Mouse (Mus musculus) neural tube, embryonic 10.5 days (tissue): ENCODE data around the gene Ruvbl1.

Experiments
- DNase-seq: peaks from one replicate; pipeline ENCODE4 v3.0.0-alpha.2; 2017; ENCODE audit warnings: low spot score; ENCODE audit errors: extremely low spot score

The Ruvbl1 gene

GRCm38 (mm10) chr6:88465181-88465920 is at the start of gene Ruvbl1:
Gene Ruvbl1, plus strand, starts transcription at chr6:88465409.
- DNase-seq, result peak; percentile 89

DNA sequence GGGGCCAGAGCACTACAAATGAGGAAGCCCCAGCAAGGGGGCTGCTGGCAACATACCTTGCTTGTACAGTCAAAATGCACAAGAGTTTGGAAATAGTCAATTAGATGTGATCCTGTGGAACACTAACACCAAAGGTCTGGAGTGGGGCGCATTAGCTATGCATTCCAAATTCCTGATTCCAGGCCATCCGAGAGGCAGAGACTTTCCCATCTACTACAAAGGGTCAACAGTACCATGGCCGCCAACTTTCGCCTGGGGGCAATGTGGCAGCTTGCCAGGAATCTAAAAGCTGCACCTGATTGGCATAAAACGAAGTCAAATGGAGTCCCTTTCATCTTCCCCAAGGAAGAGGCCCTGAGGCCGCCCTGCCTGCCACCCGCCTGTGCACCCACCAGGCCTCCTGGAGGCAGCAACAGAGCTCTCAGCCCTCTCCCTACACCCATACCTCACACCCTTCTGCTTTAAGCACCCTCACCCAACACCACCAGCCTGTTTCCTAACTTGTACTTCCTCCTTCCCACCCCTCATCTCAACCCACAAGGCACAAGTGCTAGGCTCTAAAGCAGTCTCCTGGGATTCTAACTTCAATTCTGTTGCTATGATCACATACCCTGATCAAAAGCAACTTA is 49.0 kb upstream of the Ruvbl1 start:
- DNase-seq, result no peak

DNA sequence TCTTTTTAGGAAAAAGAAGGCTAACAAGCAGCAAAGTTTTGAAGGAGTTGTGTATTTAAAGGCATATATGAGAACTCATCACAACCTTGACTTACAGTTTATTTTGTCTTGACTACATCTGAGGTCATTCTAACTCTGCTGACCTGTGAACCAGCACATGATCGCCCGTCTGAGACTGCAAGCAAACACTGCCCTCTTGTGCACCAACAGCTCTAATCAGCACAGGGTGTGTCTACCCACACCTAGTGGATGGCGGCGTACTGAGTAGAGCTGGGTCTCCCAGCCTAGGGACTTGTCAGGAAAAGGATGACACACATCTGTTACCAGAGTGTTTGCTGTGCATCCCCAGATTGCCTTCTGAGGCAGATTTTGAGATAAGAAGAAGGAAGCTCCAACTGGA is 34.0 kb upstream of the Ruvbl1 start:
- no peak for DNase-seq

DNA sequence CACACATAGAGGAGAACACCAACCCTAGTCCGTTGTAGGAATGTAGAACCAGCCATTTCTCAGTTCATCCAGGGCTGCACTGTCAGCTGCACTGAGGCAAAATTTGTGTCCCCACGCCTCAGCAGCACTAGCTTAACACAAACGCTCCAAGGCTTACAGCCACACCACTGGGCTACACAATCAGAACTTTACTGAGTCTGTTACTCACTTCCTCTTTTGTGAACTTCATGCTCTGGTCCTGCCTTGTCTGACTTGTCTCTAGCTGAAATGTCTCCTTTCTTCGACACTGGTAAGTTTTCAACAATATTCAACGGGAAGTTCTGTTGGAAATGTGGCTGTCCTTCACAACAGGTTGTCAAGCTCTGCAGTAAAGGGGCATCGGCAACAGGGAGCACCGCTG is 29.6 kb upstream of the Ruvbl1 start:
- DNase-seq, result no peak

DNA sequence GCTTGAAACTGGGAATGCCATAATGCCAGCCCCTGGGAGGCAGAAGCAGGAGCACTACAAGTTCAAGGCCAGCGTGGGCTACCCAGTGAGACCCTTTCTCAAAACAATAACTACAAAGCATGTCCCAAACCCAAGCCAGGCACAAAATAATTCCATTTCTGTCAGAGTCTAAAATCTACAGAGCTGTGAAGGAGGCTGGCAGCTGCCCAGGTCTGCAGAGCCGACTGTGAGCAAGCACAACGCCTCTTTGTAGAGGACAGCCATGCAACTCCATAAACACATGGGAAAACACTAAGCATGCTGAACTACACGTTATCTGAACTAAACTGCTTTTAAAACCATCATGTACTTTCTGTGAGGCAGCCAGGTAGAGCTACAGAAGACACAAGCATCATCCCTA is 26.2 kb upstream of the Ruvbl1 start:
- no peak for DNase-seq

DNA sequence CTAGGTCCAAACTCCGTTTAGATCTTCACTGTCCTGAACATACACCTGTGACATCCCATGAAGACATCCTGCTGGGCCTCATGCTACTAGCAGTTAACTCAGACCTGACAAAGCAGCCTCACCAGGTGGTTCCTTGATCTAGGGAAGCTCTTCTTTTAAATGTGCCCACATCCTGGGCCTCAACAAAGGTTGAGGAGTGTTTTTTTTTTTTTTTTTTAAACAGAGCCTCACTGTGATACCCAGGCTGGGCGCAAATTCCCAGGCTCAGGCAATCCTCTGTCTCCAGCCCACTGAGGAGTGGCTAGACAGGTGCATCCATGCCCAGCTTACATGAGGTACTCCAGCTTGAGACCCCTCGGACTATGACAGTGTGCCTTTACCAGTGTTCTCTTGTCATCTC is 22.7 kb upstream of the Ruvbl1 start:
- DNase-seq, result no peak

DNA sequence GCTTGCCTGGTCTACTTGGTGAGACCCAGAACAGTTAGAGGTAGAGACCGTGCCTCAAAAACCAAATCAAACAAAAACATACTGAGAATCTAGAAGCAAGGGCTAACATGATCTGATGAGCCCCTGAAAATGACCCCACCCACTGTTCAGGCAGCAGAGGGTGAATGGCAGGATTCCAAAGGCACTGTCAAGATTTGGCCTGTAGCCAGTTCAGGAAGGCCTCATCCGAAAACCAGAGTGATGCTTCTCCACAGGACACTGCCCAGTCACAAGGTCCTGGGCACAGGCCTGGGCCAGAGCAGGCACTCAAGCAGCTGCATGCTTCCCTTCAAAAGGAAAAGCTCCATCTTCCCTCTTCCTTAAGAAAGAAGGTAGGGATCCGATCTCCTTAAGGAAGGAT is 21.8 kb upstream of the Ruvbl1 start:
- no peak for DNase-seq

DNA sequence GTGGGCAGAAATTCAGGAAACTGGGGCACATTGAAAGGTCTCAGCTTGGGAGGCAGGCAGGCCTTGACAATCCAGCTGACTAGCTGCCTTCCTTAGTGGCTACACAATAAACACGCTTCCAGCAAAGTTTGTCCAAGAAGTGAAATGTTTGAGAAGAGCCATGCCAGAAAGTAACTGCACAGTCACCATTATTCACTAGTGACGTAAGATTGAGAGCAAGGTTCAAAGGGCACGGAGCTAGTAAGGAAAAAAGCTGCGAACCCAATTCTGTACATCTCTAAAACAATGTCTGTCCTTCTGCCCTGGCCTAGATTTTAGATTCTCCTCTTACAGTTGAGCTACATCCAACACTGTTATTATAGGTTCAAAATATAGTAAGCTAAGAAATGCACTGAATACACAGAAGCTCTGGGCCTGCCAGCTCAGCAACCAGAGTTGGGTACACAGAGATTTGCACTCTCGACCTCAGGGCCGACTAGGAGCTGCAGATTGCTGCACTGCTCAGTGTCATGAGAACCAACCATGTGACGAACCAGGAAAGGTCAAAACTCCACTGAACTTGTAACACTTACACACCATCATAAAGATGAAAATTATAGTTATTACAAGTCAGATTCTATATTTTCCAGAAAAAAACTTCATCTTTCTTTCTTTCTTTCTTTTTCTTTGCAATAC is 21.0 kb upstream of the Ruvbl1 start:
- DNase-seq, result no peak

DNA sequence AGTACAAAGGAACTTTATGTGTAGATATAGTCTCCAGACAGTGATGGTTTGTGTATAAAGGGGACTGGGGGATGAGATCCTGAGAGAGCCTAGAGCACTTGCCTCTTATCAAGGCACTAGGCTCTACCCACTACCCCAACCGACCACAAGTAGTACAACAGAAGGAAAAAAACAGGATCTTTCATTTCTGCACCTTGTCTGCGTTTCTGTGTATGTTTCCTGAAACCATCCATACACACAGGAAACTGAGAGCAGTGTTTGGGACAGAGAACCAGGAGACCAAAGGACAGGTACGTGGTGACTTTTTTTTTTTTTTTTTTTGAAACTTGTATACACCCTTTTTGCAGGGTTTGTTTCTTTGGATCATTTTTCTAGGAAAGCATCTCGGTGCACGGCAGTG is 19.5 kb upstream of the Ruvbl1 start:
- no peak for DNase-seq

DNA sequence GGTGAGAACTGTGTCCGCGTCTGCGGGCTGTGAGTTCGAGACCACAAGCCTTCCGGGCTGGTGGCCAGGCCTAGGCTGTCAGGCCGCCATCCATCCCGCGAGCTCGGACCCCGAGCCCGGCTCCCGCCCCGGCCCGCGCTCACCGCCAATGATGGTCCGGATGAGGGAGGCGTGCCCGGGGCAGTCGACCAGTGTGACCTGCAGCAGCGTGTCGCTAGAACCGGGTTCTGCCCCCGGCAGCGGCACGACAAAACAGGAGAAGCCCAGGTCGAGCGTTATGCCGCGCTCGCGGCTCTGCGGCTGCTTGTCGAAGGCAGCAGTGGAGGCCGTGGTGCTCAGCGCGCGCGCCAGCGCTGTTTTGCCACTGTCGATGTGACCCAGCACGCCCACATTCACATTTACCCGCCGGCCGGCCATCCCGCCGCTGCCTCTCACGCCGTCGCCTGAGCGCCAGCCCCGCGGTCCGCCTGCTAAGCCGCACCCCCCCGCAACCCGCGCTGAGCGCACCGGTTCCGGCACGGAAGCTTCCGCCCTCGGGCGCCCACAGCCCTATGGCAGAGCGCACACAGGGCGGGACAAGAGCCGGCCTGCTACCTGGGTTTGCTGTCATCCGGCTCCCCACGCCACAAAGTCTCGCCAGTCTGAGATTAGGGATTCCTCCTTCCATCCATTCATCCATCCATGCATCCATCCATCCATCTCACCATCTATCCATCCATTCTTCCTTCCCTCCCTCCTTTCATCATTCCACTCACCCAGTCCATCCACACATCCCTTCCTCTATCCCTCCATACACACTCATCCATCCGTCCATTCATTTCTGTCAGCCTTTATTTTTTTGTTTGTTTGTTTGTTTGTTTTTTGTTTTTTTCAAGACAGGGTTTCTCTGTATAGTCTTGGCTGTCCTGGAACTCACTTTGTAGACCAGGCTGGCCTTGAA is 18.9 kb upstream of the Ruvbl1 start, which contains the start of gene Eefsec:
Gene Eefsec, minus strand, starts transcription at position 477 of the 940 bp plus-strand sequence.
- DNase-seq, result peak; percentile 81

DNA sequence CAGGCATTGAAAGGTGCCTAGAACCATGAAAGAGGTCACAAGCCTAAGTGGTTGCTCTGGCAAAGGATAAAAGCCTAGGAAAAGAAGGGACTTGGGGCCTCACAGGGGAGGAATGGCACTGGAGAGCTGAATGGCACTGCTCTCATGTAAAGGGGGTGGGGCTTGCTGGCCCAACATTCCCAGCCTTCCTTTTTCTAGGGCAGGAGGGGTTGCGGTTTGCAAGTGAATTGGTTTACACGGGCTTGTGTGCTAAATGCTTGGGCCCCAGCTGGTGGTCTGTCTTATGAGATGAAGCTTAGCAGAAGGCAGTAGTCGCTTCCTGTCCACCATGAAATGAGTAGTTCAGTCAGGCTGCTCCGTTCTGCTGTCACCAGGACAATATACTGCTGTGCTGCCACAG is 17.8 kb upstream of the Ruvbl1 start:
- DNase-seq, result peak; percentile 13

DNA sequence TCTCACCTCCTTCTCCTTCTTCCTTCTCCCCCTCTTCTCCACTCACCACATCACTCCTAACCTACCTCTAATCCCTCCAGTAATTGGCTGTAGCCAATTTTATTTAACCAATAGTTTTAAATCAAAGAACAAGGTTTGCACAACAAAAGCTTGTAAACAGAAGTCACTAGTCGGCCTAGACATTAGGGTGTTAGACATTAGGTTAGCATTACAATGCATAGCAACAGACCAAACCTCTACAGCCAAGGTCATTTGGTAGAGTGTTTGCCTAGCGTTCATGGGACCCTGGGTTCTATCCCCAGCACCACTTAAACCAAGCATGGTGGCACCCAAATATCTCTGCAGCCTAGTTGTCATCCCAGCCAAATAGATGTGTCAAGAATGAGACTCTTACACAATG is 10.7 kb upstream of the Ruvbl1 start:
- no peak for DNase-seq

- DNase-seq, result no peak
Measured at GRCm38 (mm10) chr6:88469878-88470277, 4.7 kb downstream of the Ruvbl1 start.

GRCm38 (mm10) chr6:88480421-88480820 is 15.2 kb downstream of the Ruvbl1 start:
- DNase-seq, result no peak

DNA sequence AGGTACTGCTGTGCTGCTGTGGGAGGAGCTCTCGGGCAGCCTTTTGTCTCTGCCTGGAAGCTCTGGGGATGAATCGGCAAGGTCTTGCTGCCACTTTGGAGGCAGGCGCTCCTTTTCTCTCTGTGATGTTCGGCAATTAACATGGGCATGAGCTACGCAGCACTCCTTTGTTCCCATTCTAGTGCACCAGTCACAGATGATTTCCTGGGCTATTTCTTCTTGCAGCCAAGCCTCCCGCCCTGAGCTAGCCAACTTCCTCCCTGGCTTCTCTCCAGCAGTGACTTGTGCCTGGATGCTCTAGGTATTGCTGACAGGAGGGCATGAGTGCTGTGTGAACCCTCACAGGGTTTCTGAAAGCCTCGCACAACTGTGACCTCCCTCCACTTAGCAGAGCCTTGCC is 17.9 kb downstream of the Ruvbl1 start:
- DNase-seq, result no peak

DNA sequence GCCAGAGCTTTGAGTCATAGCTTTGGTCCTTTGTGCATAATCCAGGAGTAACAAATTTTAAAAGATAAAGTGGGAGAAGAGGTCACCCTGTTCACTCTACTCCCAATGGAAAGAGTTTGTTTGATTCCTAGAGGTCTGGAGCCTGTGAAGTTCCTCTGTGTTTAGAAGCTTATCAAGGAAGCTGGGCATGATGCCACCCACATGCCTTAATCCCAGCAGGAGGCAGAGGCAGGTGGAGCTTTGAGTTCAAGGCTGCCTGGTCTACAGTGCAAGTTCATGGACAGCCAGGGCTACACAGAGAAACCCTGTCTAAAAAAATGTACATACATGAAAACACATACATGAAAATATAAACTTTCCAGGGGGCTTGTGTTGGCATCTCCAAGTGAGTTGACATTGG is 18.7 kb downstream of the Ruvbl1 start:
- DNase-seq, result no peak

DNA sequence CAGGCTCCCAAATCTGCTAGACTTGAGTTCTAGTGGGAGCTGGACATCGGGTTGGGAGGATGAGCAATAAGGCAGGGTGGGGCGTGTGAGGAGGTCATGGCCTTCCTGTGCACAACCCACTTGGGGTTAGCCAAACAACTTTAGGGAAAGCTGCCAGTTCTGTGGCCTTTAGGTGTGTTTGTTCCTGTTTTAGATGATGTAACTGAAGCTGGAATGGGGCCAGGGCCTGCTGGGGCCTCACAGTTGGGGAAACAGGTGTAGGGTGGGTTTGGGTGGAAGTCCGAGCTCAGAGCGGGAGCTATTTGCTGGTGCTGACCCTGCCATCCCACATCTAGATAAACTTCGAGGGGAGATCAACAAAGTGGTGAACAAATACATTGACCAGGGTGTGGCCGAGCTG is 20.2 kb downstream of the Ruvbl1 start:
- DNase-seq, result no peak

- no peak for DNase-seq
Measured at GRCm38 (mm10) chr6:88486893-88487292, 21.7 kb downstream of the Ruvbl1 start.

DNA sequence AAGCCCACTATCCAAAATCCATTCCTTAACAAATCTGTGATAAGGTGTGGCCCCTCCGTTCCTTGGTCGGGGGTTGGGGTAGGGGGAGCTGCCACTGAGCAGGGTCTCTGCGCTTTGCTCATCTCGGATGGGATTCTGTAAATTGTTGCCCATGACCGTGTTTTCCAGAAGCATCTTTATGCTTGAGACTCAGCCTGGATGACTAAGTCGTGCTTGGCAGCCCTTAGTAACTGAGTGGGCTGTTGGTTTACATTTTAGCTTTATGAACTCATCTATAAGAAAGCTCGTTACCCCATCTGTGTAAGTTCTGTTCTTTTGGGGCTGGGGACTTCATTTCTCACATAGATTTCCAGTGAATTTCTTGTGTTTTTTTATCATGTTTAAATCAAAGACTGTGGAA is 23.8 kb downstream of the Ruvbl1 start:
- DNase-seq, result no peak

DNA sequence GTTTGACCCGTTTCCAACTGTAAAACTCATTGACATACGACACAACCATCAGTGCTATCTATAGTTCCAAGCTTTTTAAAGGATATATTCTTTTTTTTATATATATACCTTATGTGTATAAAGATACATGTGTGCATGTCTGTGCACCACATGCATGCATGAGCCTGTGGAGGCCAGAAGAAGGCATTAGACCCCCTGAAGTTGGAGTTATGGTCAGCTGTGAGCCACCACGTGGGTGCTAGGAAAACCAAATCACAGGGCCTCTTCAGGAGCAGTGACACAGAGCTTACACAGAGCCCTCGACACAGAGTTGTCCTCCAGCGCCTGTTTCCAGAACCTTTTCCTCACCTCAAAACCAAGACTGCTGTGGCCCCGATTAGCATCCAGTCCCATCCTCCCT is 24.6 kb downstream of the Ruvbl1 start:
- no peak for DNase-seq

- no peak for DNase-seq
Measured at GRCm38 (mm10) chr6:88490629-88491354, 25.6 kb downstream of the Ruvbl1 start.
